Mouse (Mus musculus) NIH3T3 (cell line): ENCODE measurements around the gene Sall1.

ENCODE experiments used
- DNase-seq: peaks from one replicate; pipeline ENCODE4 v3.0.0-alpha.2; 2012; ENCODE audit warnings: low read depth

The Sall1 gene

DNA sequence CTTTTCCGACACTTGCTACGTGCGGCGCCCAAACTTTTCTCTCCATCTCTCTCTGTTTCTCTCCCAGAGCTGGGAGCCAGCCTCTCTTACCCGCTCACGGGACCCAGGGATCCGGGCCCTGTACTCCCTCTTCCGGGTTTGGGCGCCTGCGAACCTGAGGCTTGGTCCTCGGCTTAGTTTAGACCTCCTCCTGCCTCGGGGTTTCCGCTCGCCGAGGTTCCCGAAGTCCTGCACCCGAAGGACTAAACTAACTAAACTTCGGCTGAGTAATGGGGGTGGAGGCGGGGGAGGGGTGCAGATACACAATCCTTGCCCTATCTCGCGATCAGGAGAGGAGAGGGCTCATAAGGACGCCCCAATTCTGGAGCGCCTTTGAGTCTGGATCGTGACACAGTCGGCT is at the start of gene Sall1:
TSS of gene Sall1 (minus strand) at position 223 of the 400 bp plus-strand sequence.
- no peak for DNase-seq

DNA sequence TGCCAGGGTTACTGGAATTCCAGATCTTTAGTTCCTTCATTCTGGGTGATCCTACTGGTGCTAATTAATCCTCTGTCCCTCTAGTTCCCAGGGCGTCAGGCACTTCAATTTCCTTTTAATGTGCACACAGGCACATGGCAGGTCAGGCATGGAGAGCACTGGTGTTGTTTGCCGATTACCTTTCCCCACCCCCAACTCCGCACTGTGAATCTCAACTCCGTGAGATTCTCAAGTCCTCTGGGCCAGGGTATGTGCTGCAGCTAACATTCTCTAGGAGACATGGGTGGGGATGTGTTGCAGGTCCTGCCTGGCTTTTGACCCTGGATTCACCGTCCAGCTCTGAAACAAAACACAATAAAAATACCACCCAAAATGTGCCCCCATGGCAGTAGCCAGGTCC is 46.0 kb upstream of the Sall1 start:
- no peak for DNase-seq

DNA sequence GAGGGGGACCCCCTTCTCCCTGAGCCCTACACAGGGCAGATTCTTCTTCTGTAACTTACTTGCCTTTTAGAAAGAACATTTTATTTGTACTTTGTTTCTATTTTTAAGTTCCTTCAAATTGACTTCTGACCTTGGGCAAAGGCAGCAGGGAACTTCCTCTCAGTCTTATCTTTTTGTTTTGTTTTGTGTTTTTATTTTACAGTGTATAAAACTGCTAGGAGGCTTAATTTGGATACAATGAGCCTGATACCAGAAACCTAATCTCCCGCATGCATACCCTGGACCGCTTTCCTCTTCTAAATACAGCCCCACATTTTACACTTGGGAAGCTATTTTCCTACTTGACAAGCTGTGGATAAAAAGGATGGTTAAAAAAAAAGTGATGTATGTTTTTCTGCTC is 35.2 kb upstream of the Sall1 start:
- DNase-seq: no peak

DNA sequence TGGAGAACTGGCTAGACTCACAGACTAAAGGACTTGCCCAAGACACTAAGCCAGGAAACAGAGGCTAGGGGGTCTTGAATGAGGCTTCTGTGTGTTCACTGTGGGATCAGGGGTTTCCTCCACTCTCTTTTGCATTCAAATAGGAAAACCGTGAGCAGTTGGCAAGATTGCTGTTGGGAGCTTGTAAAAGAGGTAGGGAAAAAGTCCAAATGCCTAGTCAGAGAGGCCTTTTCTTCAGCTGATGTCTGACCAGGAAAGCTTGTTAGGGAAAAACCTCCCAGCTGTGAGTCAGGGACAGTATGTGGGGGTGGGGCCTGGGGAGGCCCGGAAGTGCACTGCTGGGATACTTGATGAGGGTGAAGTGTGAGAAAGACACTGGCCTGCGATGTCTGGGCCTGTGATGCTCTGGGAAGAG is 29.0 kb upstream of the Sall1 start:
- peak; percentile 3 for DNase-seq

DNA sequence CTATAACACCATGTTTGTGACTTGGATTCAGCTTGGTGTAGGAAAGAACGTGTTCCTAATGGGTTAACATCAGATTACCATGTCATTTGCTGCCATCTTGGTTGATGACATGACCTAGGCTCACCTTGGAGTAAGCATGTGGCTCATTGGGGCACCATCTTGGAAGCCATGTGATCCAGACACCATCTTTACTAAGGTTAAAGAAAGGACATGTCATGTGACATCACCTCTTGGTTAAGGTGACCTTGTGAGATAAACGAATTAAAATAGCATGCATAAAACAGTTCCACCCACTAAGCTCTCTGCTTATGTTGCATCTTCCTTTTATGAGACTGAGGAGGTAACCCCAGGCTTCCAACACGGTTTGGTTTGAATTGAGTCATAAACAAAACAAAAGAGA is 23.5 kb upstream of the Sall1 start:
- DNase-seq: no peak

DNA sequence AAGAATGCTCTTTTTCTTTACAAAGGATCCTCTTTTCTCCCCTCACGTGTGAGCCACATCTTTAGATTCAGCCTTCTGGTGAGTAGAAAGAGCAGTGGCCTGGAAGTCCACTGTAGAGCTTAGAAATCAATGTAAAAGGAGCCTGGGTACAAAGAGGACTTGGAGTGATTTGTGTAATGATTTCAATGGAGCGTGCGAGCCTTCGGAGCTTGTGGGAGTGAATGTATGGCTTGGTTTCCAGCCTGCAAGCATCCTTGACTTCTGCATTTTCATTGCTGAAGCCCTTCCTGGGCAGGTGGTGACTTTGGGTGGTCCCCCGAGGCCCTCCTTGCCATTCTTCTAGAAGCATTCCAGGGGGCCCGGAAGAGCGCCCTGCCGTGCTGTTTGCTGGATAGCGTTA is 20.1 kb upstream of the Sall1 start:
- no peak for DNase-seq

DNA sequence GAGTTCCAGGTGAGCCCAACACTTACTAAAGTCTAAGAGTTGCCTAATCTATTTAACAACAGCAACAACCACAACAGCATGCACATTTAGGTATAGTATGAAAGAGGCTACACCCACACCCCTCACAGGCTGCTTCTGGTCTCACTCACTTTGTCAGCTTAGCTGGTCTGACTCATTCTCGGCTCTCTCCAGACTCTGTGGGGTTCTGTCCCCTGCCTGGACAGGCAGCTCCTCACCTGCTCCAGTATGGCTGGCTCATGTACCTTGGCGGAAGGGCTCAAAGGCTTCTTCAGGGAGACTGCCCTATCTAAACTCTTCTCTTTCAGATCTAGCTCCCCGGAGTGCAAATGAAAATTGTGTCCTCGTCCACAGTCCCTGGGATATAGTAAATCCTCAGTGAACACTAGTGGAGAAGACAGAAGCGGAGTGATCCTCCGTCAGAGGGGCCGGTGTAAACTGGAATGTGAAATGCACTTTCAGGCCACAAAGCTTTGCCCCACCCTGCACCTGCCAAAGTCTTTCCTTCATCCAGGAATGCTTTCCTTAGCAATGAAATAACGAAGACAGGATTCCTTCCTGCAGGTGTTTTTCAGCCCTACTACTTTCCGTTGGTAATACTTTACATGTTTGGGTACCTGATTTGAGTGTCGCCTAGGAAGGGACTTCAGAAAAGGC is 19.5 kb upstream of the Sall1 start:
- DNase-seq: no peak

DNA sequence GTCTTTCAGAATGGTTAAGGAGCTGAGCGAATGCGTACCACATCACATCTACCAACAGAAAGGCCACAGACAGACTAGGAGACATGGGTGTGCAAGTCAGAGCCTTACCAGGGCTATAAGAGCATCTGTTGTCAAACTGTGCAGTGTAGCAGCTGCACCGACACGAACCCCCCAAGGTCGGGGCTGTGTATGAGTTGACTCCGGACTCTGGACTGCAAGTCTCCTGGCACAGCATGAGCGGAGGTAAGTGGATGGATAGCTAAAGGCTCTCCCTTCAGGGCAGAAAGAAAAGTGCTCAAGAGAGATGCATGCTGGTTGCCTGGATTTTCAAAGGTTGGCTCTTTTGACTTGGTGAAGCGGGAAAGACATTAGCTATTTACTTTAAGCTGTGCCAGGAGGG is 16.8 kb upstream of the Sall1 start:
- DNase-seq: no peak

DNA sequence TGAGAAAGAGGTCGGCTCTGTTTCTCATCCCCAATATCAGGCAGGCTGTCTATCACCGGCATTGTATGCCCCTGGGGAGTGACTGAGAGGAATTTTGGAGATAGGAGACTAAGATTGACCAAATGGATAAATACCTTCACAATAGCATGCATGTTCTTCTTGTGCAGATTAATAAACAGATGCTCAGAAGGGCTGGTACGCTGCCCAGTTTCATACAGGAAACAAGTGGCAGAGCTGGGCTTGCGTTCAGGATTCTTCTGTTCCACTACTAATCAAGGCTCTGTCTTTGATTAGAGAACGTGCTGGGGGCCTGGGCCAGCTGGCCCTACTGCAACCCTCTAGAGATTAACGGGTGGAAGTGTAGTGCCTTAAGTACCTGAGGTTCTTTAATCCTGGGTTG is 15.5 kb upstream of the Sall1 start:
- DNase-seq: no peak

DNA sequence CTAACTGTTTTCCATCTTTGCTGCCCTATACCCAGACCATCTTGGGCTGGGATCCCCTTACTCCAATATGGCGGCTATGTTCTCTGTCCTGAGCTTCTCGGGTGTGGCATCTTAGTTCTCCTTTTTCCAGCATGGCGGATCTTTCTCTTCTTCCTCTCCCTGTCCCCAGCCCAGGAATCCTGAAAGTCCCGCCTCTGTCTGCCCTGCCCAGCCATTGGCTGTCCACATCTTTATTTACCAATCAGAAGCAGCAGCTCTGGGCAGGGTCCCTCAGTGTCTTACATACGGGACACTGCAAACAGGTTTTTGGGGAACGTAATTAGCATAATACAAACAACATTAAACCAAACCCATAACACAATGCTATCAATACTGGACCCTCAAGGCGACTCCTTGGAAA is 8.9 kb upstream of the Sall1 start:
- no peak for DNase-seq

DNA sequence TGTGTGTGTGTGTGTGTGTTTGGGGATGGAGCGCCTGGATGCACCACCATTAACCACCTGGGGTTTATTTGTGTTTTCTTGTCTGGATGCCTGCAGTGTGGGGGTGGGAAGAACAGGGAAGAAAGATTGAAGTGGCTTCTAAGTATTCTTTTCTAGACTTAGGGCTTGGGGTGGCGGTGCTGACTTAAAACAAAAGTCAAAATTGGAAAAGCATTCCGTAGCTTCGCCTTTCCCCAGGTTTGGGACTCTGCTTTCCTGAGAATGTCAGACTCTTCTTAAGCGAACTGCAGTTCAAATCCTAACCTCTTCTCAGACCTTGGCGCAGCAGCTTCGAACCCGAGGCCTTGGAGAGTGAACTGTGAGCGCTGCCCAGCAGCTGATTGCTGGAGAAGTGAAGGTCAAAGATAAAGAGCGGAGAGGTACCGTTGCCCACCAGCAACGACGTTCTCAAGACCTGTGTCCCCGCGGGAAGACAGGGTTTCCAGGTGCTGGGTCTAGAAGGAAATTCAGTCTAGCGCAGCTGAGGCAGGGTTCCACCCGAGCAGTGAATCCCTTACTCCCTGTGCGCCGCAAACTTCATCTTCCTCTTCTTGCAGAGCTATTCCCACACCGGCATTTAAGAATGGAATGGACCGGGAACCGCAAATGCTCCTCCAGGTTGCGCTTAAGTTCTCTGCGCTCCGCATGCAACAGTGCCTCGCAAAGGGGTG is 2.8 kb upstream of the Sall1 start:
- DNase-seq: no peak

DNA sequence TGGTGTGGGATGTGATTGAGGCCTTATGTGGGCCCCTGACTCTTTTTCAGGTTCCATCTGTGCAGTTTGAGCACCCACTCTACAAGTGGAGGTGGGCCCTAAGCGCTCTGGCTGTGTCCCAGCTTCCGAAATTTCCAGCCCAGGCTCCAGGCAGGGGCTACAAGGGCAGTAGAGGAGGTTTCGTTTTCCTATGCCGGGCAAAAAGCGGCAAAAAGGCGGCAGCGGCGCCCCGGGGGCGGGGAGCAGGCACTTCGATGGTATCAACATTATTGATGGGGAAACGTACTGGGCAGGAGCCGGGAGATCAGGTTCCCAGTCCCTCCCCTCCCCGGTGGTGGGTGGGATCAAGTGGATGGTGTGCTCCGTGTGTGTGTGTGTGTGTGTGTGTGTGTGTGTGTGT is 2.3 kb upstream of the Sall1 start:
- no peak for DNase-seq

DNA sequence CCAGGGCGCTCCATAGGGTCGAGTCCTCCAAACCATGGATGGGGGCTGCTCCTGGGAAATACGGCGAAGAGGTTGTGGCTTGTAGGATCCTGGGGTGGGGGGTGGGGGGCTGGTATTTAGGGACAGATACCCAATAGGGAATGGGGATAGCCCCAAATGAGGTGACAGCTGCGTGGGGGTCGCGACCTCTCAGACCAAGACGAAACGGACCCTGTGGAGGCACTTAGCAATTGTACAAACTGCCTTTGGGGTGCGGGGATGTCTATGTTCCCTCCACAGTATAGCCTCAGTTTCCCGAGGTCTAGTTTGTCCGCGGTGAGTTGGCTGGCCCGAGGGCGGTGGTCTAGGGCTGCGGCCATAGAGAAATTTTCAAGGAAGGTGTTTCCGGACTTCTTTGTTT is 1.8 kb upstream of the Sall1 start:
- DNase-seq: no peak

DNA sequence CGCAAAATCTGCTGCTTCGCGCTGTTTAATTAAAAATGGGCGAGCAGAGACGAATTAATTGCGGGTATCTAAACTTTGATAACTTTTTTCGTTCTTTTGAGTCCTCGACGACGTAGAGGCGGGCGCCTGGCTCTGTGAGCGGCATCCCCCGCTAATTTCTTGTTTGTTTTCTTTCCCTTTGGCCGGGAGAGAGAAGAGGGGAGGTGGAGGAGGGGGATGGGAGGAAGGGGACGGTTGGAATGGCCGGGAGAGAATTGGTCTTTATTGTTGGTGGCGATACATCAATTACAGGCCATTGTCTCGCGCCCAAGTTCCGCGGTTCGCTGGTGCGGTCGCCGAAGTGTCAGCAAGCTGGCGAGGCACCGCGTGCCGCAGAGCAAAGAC is 1.2 kb upstream of the Sall1 start:
- no peak for DNase-seq

DNA sequence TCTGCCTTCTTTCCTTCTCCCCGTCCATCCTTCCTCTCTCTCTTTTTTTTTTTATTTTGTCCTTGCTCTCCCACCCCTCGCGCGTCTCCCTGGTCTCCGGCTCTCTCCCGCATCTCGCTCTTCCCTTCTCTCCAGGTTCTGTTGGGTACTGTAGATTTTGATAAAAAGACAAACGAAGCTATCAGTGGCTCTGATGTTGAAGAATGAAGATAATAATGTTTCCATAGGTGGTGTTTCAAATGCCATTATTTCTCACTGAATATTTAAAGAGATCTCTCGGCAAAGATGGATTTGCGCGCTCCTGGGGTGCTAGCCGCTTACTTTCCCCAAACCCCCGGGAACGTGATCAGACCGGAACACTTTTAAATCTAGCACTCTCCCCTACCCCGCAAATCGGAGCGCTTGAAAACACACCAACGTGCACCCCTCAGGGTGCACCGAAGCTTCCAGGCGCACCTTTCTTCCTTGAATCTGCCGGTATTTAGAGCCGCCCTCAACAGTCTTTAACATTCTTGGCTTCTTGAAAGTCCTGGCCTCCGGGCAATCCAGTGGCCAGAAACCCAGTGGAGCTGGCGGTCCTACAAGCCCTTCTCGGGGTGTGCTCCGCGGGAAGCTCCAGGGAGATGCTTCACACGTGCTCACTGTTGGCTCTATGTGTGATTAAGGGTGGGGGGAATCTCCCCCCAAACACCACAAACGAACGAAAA is 702 bp upstream of the Sall1 start:
- no peak for DNase-seq

DNA sequence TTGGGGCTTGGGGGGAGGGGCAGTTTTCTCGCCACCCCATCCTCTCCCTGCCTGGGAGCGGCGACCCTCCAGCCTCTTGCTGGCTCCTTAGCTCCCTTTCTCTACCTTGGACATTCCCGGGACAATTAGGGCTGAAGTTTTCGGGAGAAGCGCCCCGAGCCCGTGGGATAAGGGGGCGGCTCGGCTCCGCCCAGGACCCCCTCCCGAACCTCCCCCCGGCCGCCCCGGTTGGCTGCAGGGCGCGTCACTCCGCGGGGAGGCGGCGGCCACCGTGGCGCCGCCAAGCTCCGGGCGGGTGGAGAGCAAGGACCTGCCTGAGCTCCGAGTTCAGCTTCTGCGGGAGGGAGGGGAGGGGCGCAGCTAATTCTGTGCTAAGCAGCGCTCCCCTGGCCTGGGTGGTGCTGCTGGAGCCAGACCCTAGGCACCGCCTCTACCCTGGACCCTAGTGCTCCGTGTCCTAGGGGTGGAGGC is 556 bp downstream of the Sall1 start:
- DNase-seq: no peak

DNA sequence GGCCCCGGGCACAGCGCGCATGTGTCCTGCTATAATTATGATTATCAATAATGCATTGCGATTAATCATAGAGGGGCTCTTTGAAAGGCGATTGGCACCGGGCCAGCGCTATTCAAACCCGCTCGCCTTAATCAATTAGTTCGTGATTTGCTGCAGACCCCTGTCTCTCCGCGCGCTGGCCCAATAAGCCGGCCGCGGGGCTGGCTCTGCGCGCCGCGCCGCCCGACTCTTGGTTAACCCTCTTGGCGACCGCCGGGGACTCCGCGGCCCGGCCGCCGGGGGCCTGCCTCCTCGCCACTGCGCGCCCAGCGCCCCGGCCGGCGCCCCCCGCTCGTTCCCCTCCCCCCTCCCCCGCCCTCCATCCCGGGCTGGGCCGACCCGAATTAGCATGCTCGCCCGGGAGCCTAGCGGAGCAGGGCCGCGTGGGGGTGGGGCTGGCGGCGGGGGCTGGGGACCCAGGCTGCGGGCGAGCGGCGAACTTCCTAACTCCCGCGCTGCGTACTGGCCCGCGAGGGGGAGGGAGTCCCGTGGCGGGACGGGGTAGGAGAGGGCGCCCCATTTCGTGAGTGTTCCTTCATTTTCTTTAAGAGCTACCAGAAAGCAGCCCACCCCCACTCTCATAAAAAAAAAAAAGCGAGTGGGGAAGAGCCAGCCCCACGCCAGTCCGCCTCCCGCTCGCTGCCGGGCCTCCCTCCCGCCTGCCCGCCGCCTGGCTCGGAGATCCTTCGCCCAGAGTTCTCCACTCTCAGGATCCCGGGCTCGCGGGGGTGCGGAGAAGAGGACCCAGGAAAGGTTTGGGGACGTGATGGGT is 1.2 kb downstream of the Sall1 start:
- no peak for DNase-seq

DNA sequence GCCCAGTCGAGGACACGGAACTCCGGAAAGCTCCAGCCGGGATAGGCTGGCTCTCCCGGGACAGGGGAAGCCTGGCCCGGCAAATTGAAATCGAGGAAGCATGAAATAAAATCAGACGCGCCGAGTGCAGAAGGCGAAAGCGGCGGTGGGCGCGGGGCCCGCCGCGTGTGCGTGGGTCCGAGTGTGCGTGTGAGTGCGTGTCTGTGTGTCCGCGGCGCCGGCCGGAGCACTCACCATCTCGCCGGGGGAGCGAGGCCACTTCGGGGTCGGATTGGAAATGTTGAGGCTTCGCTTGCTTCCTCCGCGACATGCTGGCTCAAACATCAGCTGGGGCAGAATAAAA is 1.9 kb downstream of the Sall1 start:
- no peak for DNase-seq

DNA sequence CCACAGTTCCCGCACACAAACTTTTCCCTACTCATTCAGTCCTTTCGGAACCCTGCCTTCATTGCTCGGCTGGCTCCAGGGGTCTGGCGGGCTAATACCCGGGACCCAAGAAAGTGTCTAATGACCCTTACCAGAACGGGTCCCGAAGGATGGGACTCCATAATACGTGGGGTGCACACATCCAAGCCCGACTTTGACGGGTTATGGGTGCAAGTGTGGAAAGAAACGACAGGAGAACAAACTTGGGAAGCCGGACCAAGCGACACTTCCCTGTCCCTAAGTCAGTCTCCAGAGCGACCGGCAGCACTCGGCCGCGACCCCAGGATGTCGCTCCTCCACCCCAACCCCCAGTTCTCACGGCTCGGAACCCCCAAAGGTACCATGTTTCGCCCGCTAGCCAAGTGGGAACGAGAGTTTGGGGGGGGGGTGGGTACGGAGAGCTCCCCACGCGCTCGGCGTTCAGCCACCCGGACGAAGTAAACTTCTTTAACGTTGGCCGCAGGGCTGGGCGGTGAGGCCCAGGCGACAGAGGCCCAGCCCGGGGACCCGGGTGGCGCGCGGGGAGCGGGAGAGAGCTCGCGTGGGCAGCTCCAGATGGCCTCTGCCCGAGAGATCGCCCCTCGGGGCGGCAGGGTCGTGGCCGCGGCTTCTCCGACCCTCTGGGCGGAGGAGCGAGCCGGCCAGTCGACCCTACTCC is 2.4 kb downstream of the Sall1 start:
- no peak for DNase-seq

DNA sequence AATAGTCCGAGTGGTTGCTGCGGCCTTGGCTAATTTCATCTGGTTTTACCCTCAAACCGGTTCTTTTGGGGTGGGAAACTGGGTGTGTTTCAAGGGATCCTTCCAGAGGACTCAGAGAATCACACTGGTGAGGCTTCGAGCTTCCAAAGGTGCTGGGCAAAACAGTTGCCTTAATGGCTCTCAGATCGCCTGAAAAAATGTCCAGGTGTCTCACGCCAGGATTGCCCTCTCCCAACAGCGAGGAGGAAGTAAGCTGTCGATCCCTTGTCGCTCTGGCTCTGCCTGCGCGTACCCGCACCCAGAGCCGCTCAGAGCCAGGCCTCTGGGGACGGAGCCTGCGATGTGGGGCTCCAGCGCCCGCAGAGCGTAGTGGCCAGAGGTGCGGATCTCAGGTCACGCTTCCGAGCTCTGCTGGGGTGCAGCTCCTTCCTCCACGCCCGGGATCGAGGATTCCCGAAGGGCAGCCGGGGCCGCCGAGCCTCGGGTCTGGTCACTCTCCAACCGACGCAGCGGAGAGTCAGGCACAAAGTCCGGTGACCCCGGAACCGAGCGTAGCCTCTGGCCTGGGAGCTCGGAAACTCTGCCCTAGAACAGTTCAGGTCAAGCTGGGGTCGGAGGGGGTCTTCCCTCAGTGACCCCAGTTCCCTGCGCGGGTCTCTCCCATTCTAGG is 3.1 kb downstream of the Sall1 start:
- DNase-seq: no peak

DNA sequence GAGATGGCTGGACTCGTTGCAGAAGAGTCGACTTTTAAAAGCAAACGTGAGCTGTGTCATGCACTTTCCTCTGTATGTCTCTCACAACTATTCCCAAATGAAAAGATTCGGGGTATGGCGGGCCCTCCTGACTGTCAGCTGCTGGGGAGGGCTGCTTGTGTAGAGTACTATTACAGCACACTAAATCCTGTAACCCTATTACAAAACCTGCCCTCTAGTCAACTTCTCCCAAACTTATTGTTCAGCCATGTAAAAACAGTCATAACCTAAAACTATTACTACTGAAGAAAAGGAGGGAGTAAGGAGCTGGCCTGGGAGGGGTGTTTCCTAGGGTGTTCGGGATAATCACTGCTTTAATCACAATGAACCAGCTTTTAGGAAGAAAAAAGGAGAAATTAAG is 4.1 kb downstream of the Sall1 start:
- DNase-seq: no peak
